Mouse (Mus musculus) testis, postnatal 10 days (tissue): ENCODE results near the gene Serping1.
"Not testable (repeated sequence)": the region's sequence is repeated elsewhere in the genome, so short reads cannot be mapped to it uniquely, and the experiment has no call there.

Source experiments
- DNase-seq: peaks from one replicate; pipeline ENCODE4 v3.0.0; 2021; ENCODE audit warnings: low spot score

Gene Serping1

DNA sequence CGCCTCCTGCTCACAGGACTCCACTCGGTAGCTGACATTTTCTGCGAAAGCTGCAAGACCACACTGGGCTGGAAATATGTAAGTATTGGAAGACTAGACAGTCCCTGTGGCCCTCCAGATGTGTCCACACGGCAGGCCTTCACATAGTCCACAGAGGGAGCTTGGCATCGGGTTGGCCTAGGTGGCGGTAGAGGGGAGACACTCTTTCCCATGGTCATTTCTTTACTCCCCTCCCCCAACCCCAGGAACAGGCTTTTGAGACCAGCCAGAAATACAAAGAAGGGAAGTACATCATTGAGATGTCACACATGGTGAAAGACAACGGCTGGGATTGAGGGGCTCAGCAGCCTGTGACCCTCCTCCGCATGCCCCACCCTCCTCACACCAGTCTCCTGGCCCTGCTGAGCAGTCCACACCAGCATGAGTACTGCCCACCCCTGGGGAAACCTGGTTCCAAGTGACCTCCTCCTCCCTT, 37.8 kb downstream of the Serping1 start:
- DNase-seq = peak; percentile 48

DNA sequence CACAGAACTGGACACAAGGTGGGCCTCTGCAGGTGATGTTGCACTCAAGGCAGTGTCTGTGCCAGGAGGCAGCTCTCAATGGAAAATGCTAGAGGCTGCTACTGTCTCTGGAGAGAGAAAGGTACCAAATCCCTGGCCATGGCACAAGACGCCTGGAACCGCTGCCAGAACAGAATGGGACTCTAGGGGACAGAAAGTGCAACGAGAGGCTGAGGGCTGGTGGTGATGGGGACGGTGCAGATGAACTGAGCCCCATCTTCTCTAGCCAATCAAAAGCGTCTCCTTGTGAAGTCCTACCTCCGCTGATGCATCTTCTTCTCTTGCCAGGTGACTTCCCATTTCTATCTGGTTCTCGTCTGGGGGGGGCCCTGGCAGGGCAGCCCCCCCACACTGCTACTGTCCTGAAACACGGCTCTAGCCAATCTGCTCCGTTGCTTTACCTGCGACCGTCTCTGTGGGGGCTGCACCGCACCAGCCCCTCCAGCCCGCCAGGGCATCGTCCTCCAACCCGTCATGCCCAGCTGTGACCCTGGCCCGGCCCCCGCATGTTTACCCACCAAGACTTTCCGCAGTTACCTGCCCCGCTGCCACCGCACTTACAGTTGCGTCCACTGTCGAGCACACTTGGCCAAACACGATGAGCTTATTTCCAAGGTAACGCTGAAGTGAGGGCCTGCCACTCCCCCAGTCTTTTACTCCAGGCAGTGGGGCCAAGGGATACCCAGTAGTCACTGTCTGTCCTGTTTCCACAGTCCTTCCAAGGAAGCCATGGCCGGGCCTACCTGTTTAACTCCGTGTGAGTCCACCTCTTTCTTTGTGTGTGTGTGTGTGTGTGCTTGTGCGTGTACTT, 38.7 kb downstream of the Serping1 start:
- no peak for DNase-seq

DNA sequence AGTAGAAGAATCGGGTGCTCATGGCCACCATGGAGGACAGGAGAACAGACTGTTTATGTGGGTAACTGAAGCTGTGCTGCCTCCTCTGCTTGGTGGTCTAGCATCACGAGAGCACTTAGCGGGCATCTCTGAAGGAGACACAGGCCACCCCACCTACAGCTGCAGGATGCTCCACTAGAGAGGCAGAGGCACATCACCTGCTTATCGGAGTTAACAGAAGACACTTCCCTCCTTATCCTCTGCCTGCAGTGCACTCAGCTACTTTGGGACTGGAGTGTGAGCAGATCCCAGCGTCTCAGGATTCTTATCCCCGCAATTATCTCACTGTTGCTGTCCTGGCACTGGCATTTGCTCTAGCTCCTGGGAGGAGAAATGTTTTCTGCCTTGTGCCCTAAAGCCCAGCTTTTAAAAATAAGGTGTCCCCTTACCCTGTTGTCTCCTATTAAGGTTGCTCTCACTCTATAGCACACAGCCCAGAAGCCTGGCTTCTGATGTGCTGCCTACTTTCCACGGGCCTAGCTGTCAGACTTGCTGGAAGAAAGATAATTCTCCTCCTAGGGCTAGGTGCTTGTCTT, 39.8 kb downstream of the Serping1 start:
- no peak for DNase-seq

DNA sequence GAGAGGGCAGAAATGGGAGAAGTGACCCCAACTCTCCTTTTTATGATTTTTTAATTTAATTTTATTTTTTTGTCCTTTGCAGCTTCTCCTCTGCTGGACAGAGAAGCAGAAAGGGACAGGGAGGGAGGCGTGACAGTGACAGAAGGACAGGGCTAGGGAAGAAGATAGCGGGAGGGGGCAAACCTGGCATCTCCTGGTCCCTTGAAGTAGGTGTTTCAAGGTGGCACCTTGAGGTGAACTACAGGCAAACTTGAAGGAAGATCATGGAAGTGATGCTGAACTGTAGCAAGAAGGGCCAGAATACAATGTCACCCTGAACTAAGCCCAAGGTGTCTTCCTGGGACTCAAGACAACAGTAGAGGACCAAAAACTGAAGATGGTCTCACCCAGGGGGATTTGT, 40.3 kb downstream of the Serping1 start:
- no peak for DNase-seq

DNA sequence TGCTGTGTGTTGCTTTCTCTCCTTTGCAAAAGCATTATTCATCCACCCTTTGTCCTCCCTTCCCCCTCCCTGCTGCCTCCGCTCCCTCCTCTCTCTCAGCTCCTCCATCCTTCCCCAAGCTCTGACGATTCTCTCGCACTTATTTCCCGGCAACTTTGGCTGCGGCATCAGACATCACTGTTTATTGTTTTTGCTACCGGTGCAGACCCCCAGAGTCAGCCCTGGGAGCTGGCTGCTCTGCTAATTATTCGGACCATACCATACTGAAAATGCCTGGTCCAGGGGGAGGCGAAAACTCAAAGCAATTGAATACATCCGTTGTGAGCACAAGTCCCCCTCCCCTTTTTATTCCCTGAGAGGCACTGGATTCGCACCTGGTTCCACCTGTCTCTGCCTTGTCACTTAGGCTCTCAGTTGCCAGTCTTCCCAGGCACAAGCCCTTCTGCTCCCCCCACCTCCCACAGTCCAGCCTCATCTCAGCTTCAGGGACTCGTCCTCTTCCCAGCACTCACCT, 40.8 kb downstream of the Serping1 start:
- DNase-seq = no peak

DNA sequence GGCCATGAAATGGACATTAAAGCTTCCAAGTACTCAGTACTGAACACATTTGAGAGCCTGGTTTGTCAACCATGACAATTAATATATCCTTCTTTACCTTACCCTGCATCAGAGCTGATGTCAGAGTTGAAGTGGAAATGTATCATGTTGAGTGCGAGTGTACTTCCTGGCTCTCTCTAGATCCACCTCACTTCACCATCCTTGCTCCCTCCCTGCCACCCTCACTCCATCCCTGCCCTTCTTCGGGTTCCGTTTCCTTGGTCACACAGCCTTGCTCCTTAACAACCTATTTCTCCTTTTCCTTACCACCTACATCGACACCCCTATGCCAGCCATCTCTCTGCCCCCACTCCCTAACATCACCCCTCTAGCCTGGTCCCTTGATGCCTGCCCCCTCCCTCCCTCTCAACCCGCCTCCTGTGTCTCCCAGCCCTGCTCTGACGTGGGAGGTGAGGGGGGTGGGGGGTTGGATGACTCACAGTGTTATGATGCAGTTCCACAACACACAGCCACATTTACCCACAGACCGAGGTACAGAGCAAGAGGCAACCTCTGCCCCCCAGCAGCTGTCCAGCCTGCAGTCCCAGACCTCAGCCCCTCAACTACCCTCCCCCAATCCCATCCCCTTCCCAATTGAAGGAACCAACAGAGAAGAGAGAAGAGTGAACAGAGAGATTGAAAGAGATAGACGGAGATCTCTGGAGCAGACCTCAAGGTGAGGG, 41.5 kb downstream of the Serping1 start, which contains the start of gene Ypel4:
Gene Ypel4, plus strand, starts transcription at position 480 of the 722 bp plus-strand sequence.
- DNase-seq = peak; percentile 52

DNA sequence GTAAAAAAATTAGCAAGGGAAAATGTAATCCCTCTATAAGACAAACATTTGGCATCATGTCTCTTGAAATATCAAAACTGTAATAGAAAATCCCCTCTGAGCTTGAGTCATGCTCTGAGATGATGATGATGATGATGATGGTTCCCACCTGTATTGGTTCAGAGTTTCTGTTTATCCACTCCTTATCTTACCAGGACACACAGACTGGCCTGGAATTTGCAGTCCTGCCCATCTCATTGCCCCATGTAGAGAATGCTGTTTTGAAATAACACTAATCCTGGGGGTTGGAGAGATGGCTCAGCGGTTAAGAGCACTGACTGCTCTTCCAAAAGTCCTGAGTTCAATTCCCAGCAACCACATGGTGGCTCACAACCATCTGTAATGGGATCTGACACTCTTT, 42.9 kb downstream of the Serping1 start:
- no peak for DNase-seq

DNA sequence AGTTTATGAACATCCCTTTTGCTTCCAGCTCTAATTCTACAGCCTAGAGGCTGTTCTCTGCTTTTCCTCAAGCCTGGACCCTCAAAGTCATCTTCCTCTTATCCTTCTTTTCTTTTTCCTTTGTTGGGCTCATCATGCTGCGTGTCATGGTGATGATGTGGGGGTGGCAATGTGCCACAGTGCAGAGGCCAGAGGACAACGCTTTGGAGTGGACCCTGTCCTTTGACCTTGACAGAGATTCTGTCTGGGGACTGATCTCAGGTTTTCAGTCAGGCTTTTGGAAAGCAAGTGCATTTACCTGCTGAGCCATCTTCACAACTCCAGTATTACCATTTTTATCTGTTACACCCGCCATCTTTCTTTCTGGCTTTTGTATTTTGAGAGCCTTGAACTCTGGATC, 44.0 kb downstream of the Serping1 start:
- no peak for DNase-seq

DNA sequence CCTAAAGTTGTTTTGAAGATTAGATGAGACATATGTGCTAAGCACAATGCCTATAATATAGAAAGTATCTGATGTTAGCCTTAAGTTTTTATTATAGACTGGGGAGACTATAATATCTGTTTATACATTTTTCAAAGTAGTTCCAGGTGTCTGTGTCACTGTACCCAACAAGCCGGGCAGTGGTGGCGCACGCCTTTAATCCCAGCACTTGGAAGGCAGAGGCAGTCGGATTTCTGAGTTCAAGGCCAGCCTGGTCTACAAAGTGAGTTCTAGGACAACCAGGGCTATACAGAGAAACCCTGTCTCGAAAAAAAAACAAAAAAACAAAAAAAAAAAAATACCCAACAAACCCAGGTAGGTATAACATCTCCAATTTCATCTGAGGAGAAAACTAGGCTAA, 47.1 kb downstream of the Serping1 start:
- DNase-seq = not testable (repeated sequence)

DNA sequence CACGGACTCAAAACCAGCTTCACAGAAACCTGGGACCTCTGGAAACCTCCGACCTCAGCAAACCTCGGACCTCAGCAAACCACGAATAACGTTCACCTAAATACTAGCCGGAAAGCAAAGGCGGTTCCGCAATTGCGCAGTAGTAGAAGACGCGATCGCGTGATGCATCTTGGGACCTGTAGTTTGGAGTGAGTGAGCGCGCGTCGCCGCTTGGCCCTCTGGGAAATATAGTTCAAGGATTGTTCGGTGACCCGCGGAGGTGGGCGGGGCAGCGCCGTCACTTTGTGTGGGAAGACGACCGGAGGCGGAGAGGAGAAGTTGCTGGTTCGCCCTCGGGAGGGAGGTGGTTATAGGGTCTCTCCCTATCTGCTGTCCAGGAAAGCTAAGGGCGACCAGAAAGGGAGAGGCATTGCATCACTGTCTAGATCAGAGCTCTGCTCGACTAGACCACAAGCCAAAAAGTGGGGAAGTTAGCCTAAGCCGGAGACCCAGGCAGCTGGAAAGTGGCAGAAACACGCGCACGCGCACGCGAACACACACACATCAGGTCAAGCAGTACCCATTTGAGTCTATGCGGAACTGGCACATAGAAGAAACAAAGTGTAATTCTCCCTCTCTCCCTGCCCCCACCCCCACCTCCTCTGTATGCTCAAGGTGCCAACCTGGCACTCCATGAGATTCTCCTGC, 47.9 kb downstream of the Serping1 start, which contains the start of gene Clp1:
Gene Clp1, minus strand, starts transcription at position 179 of the 687 bp plus-strand sequence.
- DNase-seq = peak; percentile 97

DNA sequence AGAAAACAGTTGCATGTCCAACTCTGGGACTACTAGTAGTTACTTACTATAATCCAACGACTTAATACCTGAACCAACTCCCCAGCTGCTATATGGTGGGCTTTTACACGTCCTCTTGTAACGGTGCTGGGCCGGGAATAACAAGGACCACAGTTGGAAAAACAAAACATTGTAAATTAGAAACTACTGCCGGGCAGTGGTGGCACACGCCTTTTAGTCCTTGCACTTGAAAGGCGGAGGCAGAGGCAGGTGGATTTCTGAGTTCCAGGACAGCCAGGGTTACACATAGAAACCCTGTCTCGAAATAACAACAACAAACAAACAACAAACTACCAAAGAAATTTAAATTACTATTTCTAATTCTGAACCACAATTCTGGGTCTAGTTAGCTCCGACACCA, 48.5 kb downstream of the Serping1 start:
- DNase-seq = no peak

DNA sequence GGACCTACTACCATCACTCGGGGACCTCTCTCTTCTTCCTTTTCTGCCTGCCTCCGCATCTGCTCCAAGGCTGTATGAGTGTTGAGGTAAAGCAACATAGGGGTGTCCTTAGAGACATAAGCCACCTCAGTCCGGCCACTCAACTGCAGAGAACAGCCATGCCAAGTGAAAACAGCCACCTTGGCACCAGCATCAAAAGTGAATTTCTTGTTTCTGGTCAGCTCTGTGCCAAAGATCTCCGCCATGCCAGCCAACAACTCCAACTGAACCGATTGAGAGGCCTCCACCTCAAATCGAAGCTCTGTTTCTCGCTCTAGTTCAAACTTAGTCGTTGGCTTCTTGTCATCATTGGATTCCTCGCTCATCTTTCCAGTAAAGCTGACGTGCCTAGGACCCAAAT, 49.5 kb downstream of the Serping1 start:
- DNase-seq = no peak

DNA sequence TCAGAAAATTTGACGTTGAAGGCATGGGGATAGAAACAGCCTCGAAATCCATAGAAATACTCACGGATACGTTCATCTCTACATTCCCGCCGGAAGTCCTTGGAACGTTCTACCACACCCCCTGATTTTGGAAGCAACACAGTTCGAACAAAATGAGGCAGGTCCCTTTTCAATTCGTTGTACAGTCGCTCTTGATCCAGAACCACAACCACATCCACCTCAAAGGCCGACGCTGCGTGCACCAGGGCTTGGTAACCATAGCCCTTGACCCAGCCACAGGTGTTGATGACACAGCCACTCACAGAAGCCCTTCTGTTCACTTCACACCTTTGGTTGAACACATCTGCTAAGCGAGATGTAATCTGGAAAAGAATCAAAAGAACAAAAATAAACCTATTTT, 51.4 kb downstream of the Serping1 start:
- DNase-seq = no peak

DNA sequence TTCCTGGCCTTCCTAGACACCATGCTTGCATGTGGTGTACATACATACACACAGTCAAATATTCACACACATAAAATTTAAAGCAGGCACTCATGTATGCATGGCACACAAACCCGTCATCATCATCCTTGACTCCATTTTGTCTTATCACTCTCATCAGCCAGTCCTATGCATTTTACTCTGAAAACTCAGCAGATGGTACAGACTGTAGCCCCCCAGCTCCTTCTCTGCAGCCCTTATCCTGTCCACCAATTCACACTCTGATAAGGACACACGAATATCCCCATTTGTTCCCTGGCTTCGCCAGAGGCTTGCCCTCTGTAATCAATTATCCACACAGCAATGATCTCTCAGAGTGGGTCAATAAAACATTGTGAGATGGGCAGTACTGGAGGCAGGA, 54.1 kb downstream of the Serping1 start:
- DNase-seq = no peak

DNA sequence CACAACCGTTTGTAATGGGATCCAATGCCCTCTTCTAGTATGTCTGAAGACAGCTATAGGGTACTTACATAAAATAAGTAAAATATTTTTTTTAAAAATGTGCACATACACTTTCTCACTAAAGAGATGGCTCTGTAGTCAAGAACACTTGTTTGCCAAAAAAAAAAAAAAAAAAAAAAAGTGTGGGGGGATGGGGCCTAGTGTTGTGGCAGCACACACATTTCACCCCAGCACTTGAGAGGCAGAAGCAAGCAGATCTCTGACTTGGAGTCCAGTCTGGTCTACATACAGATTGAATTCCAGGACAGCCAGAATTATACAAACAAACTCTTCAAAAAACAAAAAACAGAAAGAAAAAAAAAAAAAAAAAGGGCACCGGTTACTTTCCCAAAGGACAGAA, 54.5 kb downstream of the Serping1 start:
- no peak for DNase-seq

DNA sequence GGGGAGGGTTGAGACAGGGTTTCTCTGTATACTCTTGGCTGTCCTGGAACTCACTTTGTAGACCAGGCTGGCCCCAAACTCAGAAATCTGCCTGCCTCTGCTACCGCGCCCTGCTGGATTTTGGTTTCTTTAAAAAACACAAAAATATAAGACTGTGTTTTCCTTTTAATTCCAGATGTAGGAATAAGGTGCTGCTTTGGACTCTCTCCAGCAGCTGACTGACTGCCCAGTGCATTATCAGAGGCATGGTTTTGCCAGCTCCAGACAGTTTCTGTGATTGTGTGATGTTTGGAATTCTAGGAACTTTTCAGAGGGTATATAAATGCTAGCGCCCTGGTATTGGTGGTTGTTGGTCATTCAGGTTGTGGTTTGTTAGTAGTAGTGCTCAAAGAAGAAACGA, 57.9 kb downstream of the Serping1 start:
- no peak for DNase-seq

DNA sequence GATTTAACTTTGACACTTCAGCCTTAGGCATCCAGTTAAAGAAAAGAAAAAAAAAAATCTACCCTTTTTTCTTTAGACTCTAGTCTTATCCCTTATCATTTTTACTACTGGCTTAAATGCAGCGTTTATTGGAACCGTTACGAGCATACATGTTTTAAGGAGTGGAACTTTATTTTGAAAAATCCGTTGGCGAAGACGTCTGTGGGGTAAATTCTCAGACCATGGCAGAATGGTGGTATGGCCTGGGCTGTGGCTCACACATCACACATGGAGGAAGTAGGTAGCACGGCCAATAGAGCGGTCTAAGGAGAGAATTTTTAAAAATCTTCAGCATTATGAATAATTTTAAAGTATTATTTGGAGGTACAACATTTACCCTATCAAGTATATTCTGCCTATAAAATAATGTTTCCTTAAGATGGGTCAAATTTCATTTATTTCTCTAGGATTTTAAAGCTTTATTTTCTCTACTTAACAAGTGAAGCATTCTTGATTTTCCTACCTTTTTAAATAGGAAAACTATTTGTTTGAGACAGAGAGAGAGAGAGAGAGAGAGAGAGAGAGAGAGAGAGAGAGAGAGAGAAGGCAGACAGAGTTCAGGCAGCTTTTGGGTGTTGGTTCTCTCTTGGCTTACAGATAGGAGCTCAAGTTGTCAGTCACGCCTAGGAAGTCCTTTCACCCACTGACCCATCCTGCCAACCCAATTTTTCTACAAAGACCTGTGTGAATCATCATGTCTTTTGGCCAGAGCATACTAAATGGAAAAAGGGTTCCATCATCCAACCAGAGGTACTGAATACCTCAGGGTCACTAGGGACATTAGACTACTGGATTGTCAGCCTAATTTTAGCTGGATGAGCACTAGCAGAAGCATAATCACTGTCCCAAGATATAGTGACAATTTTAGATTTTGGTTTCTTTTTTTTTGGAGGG, 58.6 kb downstream of the Serping1 start:
- DNase-seq = no peak

DNA sequence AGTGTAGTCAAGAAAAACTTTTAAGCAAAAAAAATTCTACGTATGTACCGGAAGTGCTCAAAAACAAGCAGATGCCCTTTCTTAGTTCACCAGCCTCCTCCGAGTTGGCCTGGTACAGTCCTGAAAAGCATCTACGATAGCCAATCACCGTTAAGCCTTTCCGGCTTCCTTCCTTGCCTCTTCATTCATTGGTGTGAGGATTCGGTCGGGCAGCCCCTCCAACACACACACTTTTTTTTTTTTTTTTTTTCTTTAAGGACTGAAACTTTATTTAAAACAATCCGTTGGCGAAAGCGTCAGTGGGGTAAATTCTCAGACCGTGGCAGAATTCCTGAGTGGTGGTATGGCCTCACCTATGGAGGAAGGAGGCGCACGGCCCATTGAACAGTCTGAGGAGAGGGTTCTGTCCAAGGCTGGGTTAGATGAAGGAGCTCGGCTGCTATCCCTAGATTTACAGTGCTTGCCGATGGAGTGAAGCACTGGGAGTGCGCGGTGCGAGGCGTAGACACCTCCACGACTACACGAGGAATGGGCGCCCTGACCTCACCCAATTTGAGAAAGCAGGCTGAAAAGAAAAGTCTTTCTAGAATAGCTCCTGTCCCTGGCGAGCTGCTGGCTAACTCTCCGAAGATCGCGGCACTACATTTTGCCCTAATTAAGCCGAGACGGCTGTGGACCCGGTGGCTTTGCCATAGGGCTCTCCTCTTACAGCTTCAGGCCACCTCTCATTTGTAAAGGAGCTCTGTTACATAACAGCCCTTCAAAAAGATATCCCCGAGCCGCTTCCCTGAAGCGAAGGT, 59.5 kb downstream of the Serping1 start:
- DNase-seq = peak; percentile 63
